Mouse (Mus musculus) central nervous system, embryonic 18 days (tissue): ENCODE measurements around the gene Cdr1. TPM values are rescaled to one million over a fixed set of nuclear protein-coding genes. Genes with fewer than 3 reads are reported as not detected.

Experiments
- polyA plus RNA-seq: library from polyadenylated mRNA; depleted of rRNA; stranded (reverse); fragments of >200 nt; gene quantifications from 2 replicates; pipeline ENCODE4 v1.2.3, GENCODE M21; 2012; rRNA removed

Cdr1 gene
- 1.0 and 1.2 TPM in 2 replicates for polyA plus RNA-seq

DNA sequence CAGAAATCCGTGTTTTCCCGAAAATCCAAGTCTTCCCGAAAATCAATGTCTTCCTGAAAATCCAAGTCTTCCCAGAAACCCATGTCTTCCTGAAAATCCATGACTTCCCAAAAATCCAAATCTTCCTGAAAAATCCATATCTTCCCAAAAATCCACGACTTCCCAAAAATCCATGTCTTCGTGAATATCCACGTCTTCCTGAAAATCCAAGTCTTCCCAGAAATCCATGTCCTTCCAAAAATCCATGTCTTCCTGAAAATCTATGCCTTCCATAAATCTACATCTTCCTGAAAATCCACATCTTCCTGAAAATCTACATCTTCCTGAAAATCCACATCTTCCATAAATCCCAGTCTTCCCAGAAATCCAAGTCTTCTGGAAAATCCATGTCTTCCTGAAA lies at the start of gene Cdr1:
TSS of gene Cdr1 (minus strand) at position 101 of the 400 bp plus-strand sequence.

